Mouse (Mus musculus): Measurements from ENCODE around the gene Mbnl3. TPM values are rescaled to one million over a fixed set of nuclear protein-coding genes. Genes with fewer than 3 reads are reported as not detected.

The Mbnl3 gene
- total RNA-seq (2014; rRNA removed): 0.38 and 1.2 TPM in 2 replicates
- 0.51 and 0.63 TPM in 2 replicates for polyA plus RNA-seq (2015; fragmentation: Nextera tagmentation; extraction: Ambion mirVana)

DNA sequence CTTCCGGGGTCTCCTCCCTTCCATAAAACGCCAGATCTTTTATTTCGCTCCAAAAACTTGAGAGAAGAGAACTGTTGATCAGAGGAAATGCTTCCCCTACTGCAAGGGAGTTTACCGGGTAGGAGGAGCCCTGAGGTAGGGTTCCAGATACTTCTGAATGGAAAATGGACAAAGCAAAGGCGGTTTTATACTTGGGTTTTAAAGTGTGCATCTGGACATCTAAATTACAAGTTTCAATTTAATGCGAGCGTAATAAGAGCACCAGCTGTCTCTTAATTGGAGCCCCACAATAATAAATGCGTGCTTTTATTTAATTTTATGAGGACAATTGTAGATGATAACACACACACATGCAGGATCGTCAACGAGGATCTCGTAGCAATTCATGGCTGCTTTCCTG is at the start of gene Mbnl3:
Gene Mbnl3, minus strand, starts transcription at position 101 of the 400 bp plus-strand sequence.
- ATAC-seq (no peak), DNase-seq (no peak)
- H3K4me1 ChIP-seq (ENCODE audit: insufficient read depth): no peaks in the 10 kb centered on the region
- H3K27ac ChIP-seq (ENCODE audit: low read depth, low read length): no peak within 1 kb of the TSS
- no peaks in the 10 kb centered on the region; the same call in 1 of the 2 replicates for H3K27me3 ChIP-seq (ENCODE audit: insufficient read depth, low read length)
- no peak for TF ChIP-seq CTCF (IDR thresholded peaks at IDR 0.05; ENCODE audit: low read depth)
- no peaks in the 10 kb centered on the region for H3K9me3 ChIP-seq (ENCODE audit: low read length)
- H3K36me3 ChIP-seq (ENCODE audit: insufficient read depth): no peaks in the 10 kb centered on the region
- peak within 1 kb of the TSS; percentile 45 for H3K4me3 ChIP-seq (ENCODE audit: low read depth, low read length)
- peak within 1 kb of the TSS; percentile 86 for H3K4me2 ChIP-seq (ENCODE audit: low read depth)
- no peak within 1 kb of the TSS for H3K9ac ChIP-seq
- WGBS: 33% methylated on average over 11 of the region's 11 CpGs

DNA sequence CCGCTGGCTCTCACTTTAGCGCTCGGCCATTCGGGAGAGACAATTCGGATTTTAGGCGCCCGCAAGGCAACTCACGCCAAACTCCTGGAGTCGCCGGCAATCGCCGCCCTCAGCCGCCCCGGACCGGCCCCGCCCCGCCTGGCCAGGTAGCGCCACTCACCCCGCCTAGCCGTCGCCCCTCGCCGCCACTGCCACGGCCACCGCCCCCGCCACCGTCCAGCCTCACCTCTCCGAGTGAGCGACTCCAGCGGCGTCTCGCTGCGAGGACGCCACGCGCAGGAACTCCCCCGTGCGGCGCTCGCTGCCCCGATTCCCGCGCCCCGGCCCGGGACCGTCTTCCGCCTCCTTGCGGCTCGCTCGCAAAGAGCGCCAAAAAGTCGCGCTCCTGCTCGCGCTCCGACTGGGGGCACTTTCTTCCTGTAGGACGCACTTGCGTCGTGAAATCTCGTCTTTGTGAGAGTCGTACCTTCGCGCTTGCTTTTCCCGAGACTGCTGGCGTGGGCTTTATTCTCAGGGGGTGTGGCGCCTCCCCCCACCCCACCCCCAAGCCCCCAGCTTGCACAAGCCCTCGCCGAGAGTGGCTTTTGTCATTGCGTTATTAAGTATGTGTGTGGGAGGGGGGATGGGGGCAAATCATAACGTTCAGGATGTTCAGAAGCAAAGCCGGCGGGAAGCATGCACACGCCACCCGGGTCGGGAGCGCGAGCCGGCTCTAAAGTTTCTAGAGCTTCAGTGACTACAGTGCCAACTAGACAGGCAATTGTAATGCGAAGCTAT is 596 bp downstream of the Mbnl3 start:
- no peaks in the 10 kb centered on the region for H3K9me3 ChIP-seq (ENCODE audit: low read length)
- no peak overlapping the region for H3K27ac ChIP-seq (ENCODE audit: low read depth, low read length)
- peak overlapping the region; percentile 86 for H3K4me2 ChIP-seq (ENCODE audit: low read depth)
- H3K27me3 ChIP-seq (ENCODE audit: insufficient read depth, low read length): no peaks in the 10 kb centered on the region; the same call in 1 of the 2 replicates
- peak overlapping the region; percentile 45 for H3K4me3 ChIP-seq (ENCODE audit: low read depth, low read length)
- no peaks in the 10 kb centered on the region for H3K36me3 ChIP-seq (ENCODE audit: insufficient read depth)
- ATAC-seq (peak; percentile 70), DNase-seq (peak; percentile 31)
- peak; percentile 57 for TF ChIP-seq CTCF (IDR thresholded peaks at IDR 0.05; ENCODE audit: low read depth)
- H3K4me1 ChIP-seq (ENCODE audit: insufficient read depth): no peaks in the 10 kb centered on the region
- WGBS: 28% methylated on average over 71 of the region's 79 CpGs
- no peak overlapping the region for H3K9ac ChIP-seq

DNA sequence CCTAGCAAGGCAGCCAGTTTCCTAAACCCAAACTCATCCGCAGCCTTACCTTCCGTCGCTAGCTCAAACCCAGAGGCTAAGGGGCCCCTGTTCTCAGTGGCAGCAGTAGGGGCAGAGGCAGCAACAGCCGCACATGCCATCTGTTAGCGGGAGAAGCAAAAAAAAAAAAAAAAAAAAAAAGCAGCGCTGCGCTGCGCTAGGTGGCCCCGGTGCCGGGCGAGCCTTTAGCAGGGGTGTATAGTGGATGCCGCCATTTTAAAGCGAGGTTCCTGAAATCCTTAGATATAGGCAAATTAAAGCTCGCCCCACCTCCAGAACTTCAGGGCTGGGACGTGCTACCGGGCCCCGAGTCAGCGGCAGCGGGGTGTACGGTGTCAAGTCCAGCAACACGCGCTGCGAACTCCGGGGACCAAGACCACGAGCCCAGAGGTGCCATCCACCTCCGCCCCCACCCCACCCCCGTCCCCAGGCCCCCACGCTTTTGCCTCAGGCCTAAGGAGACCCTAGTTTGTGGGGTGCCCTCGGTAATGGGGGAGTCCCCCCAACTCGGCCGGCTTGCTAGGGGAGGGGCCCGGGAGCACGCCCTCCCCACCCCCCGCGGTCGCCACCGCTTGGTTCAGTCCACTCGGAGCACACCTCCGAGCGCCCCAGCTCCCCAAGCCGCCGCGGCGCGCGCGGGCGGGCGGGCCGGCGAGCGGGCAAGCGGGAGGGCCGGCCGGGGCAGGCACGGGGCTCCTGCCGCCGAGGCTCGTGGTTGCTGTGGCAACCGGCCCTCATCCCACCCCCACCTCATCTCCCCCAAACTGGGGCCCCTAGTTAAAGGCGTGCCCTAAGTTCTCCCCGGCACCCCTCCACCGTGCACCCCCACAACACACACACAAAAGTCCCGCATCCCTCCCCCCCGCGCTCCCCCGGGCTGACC is 1.4 kb downstream of the Mbnl3 start:
- peak overlapping the region; percentile 86 for H3K4me2 ChIP-seq (ENCODE audit: low read depth)
- H3K27ac ChIP-seq (ENCODE audit: low read depth, low read length): no peak overlapping the region
- no peak overlapping the region for H3K9ac ChIP-seq
- WGBS: 38% methylated on average over 66 of the region's 67 CpGs
- peak; percentile 60 for ATAC-seq
- peak overlapping the region; percentile 45 for H3K4me3 ChIP-seq (ENCODE audit: low read depth, low read length)
- TF ChIP-seq CTCF (IDR thresholded peaks at IDR 0.05; ENCODE audit: low read depth): no peak
- H3K4me1 ChIP-seq (ENCODE audit: insufficient read depth): no peaks in the 10 kb centered on the region
- H3K27me3 ChIP-seq (ENCODE audit: insufficient read depth, low read length): no peaks in the 10 kb centered on the region; the same call in 1 of the 2 replicates
- DNase-seq: peak; percentile 16
- no peaks in the 10 kb centered on the region for H3K36me3 ChIP-seq (ENCODE audit: insufficient read depth)
- no peaks in the 10 kb centered on the region for H3K9me3 ChIP-seq (ENCODE audit: low read length)

- H3K4me1 ChIP-seq (ENCODE audit: insufficient read depth): no peaks in the 10 kb centered on the region
- no peak overlapping the region for H3K4me2 ChIP-seq (ENCODE audit: low read depth)
- H3K9me3 ChIP-seq (ENCODE audit: low read length): no peaks in the 10 kb centered on the region
- DNase-seq (no peak), ATAC-seq (no peak)
- TF ChIP-seq CTCF (IDR thresholded peaks at IDR 0.05; ENCODE audit: low read depth): no peak
- no peak overlapping the region for H3K4me3 ChIP-seq (ENCODE audit: low read depth, low read length)
- H3K36me3 ChIP-seq (ENCODE audit: insufficient read depth): no peaks in the 10 kb centered on the region
- no peak overlapping the region for H3K27ac ChIP-seq (ENCODE audit: low read depth, low read length)
- no peak overlapping the region for H3K9ac ChIP-seq
- no peaks in the 10 kb centered on the region for H3K27me3 ChIP-seq (ENCODE audit: insufficient read depth, low read length)
These were observed 9.3 kb downstream of the Mbnl3 start for GRCm38 (mm10) chrX:51197012-51197411.

DNA sequence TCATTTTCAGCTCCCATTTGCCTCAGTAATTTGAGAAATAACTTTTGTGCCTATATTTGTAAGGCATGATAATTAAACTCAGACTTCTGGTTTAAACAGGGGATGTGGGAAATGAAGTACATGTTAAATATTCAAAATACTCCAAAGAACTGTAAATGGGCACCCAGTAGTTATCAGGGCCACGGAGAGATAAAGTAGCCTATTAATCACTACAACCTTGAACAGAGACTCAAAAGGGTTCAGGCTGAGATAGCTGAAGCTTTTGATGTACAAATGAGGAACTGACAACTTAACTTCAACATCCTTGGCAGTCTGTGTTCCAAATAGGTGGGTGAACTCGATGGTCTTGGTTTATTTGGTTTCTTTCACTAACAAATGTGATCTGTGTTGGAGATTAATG is 34.4 kb downstream of the Mbnl3 start:
- Histone ChIP-seq H3K4me1 (ENCODE audit: insufficient read depth) (no peaks in the 10 kb centered on the region), H3K27me3 (ENCODE audit: insufficient read depth, low read length) (no peaks in the 10 kb centered on the region), H3K9me3 (ENCODE audit: low read length) (no peaks in the 10 kb centered on the region), H3K4me2 (ENCODE audit: low read depth) (no peak overlapping the region), H3K9ac (no peak overlapping the region), H3K27ac (ENCODE audit: low read depth, low read length) (no peak overlapping the region), H3K4me3 (ENCODE audit: low read depth, low read length) (no peak overlapping the region), H3K36me3 (ENCODE audit: insufficient read depth) (no peaks in the 10 kb centered on the region)
- TF ChIP-seq CTCF (IDR thresholded peaks at IDR 0.05; ENCODE audit: low read depth): no peak
- no peak for DNase-seq
- 56% methylated on average over 2 of the region's 2 CpGs for WGBS
- ATAC-seq: no peak

GRCm38 (mm10) chrX:51171413-51171812 is 34.9 kb downstream of the Mbnl3 start:
- Histone ChIP-seq H3K4me1 (ENCODE audit: insufficient read depth) (no peaks in the 10 kb centered on the region), H3K4me3 (ENCODE audit: low read depth, low read length) (no peak overlapping the region), H3K9ac (no peak overlapping the region), H3K27me3 (ENCODE audit: insufficient read depth, low read length) (no peaks in the 10 kb centered on the region), H3K36me3 (ENCODE audit: insufficient read depth) (no peaks in the 10 kb centered on the region), H3K9me3 (ENCODE audit: low read length) (no peaks in the 10 kb centered on the region), H3K4me2 (ENCODE audit: low read depth) (no peak overlapping the region), H3K27ac (ENCODE audit: low read depth, low read length) (no peak overlapping the region)
- 0 out of 2 replicates have a peak, but pooled peaks have one; percentile 14 for TF ChIP-seq CTCF (IDR thresholded peaks at IDR 0.05; ENCODE audit: low read depth)
- DNase-seq: no peak
- 59% methylated on average over 6 of the region's 6 CpGs for WGBS
- no peak for ATAC-seq
